Mouse (Mus musculus) MEL (cell line): ENCODE results near the gene Atp8a2.

Experiments used
- CTCF ChIP-seq, 3 experiments: IDR thresholded peaks in 2 of 3; conservative IDR thresholded peaks in 1 of 3; 2 replicates each; pipeline ENCODE4 v1.5.1; 2011 to 2012; ENCODE audit warnings: low read length in 3 of 3, low read depth in 2 of 3, mild to moderate bottlenecking in 2 of 3, improper control_type of control experiment in 1 of 3, inconsistent platforms in 1 of 3, mixed read lengths in 1 of 3, moderate library complexity in 1 of 3; ENCODE audit not compliant: control insufficient read depth in 1 of 3, insufficient read depth in 1 of 3, poor library complexity in 1 of 3, severe bottlenecking in 1 of 3
- EP300 ChIP-seq, 2 experiments: IDR thresholded peaks; 2 replicates each; pipeline ENCODE4 v1.6.1; 2011; ENCODE audit warnings: improper control_type of control experiment in 2 of 2, low read length in 2 of 2, low read depth in 1 of 2, mild to moderate bottlenecking in 1 of 2
- GABPA ChIP-seq: IDR thresholded peaks from 2 replicates; pipeline ENCODE4 v1.6.1; 2012; ENCODE audit warnings: low read depth, mild to moderate bottlenecking, inconsistent platforms, low read length, improper control_type of control experiment, moderate library complexity
- MAX ChIP-seq: IDR thresholded peaks from 2 replicates; pipeline ENCODE4 v1.6.1; 2011; ENCODE audit warnings: low read length, improper control_type of control experiment
- POLR2A ChIP-seq, 2 experiments: IDR thresholded peaks; 2 replicates each; pipeline ENCODE4 v1.6.1; 2011 to 2012; ENCODE audit warnings: low read length in 2 of 2, mild to moderate bottlenecking in 2 of 2, control low read depth in 1 of 2, improper control_type of control experiment in 1 of 2, low read depth in 1 of 2, moderate library complexity in 1 of 2; ENCODE audit not compliant: control insufficient read depth in 1 of 2, insufficient read depth in 1 of 2, poor library complexity in 1 of 2
- POLR2AphosphoS2 ChIP-seq: IDR thresholded peaks from 2 replicates; pipeline ENCODE4 v1.6.1; 2011; ENCODE audit warnings: low read length, improper control_type of control experiment
- SIN3A ChIP-seq: IDR thresholded peaks from 2 replicates; pipeline ENCODE4 v1.6.1; 2012; ENCODE audit warnings: low read length, improper control_type of control experiment, inconsistent platforms
- ZC3H11A ChIP-seq: IDR thresholded peaks from 2 replicates; pipeline ENCODE4 v1.6.1; 2012; ENCODE audit warnings: low read depth, mild to moderate bottlenecking, inconsistent platforms, low read length, improper control_type of control experiment
- ZKSCAN1 ChIP-seq: IDR thresholded peaks from 2 replicates; pipeline ENCODE4 v1.6.1; 2012; ENCODE audit warnings: low read depth, mild to moderate bottlenecking, inconsistent platforms, low read length, improper control_type of control experiment, moderate library complexity

- TF ChIP-seq ZKSCAN1: no peak
- TF ChIP-seq CTCF (IDR thresholded peaks at IDR 0.05 in 2 of 3, conservative IDR thresholded peaks at IDR 0.05 in 1 of 3; ENCODE audit: control insufficient read depth in 1 of 3, insufficient read depth in 1 of 3, low read depth in 2 of 3, low read length in 3 of 3, poor library complexity in 1 of 3, severe bottlenecking in 1 of 3): no peak
- no peak for TF ChIP-seq POLR2AphosphoS2
- TF ChIP-seq MAX: no peak
- TF ChIP-seq EP300 (IDR thresholded peaks at IDR 0.05; ENCODE audit: low read depth in 1 of 2, low read length in 2 of 2): no peak
- no peak for TF ChIP-seq ZC3H11A
- TF ChIP-seq SIN3A: no peak
- no peak for TF ChIP-seq POLR2A (IDR thresholded peaks at IDR 0.05; ENCODE audit: control insufficient read depth in 1 of 2, insufficient read depth in 1 of 2, low read depth in 1 of 2, low read length in 2 of 2, poor library complexity in 1 of 2)
- TF ChIP-seq GABPA: no peak
Measured at GRCm38 (mm10) chr14:59625158-59625805, 571.7 kb downstream of the Atp8a2 start, which contains the start of gene Shisa2.
